Comparison of ENCODE assay signal across 17 mouse cellular contexts in the genomic region with DNA sequence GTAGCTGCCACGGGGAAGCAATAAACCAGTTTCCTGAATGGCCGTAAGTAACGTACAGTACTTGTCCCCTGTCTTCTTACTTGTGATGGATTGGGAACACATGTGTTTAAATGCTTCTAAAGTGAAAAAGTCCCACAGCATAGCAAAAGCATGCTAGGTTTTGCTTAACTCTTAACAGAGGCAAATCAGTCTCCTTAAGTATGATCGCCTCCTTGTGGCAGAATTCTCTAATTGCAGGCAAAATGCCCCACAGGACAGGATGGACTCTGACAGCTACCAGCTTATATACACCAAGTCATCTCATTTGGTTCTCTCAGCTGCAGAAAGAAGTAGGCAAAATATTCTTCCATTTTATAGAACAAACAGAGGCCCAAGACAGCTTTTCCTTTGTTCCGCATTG.
DNase-seq lines count a peak whose midpoint lies in the region; ATAC-seq and TF ChIP-seq lines count a peak whose summit lies in the region.
"Had no signal": no experiment of that assay in that cellular context is flagged by ENCODE, and none has a peak within 500 bp of the region (broad histone marks: within the 10 kb centered on the region; RNA-seq: fewer than 3 reads in every experiment).

No protein-coding gene starts in this region.

- H3K9ac ChIP-seq in heart, postnatal 0 days (replicated peaks; ENCODE audit: low read depth, low read length): no peak overlapping the region
- H3K9ac ChIP-seq in heart, embryonic 12.5 days: no peak overlapping the region
- H3K9ac ChIP-seq in lung, embryonic 14.5 days: no peak overlapping the region
- H3K9ac ChIP-seq: limb, embryonic 12.5 days had no signal

- H3K4me2 ChIP-seq in heart, postnatal 0 days (ENCODE audit: low read depth, low read length): no peak overlapping the region
- no peak overlapping the region for H3K4me2 ChIP-seq in heart, embryonic 12.5 days
- no peak overlapping the region for H3K4me2 ChIP-seq in lung, embryonic 14.5 days
- H3K4me2 ChIP-seq: limb, embryonic 12.5 days had no signal

- no peak for ATAC-seq in heart, postnatal 0 days (ENCODE audit: insufficient read depth, low read depth)
- ATAC-seq in heart, embryonic 12.5 days (ENCODE audit: insufficient number of reproducible peaks, low FRiP score): no peak
- no peak for ATAC-seq in lung, embryonic 14.5 days (ENCODE audit: insufficient read depth)
- ATAC-seq: CD4-positive, CD25-positive, alpha-beta regulatory T cell, adult 4 months; hindbrain, embryonic 16.5 days had no signal

- H3K9me3 ChIP-seq in heart, postnatal 0 days (replicated peaks; ENCODE audit: control insufficient read depth, low read length): peaks cover 4% of the 10 kb centered on the region; the same call in 1 of the 2 replicates
- peaks cover 7% of the 10 kb centered on the region for H3K9me3 ChIP-seq in heart, embryonic 12.5 days (replicated peaks)
- no peaks in the 10 kb centered on the region for H3K9me3 ChIP-seq in lung, embryonic 14.5 days (ENCODE audit: low read depth, low read length)

- 94% methylated on average over 5 of the region's 5 CpGs for WGBS in heart, postnatal 0 days
- WGBS in heart, embryonic 12.5 days: 89% methylated on average over 5 of the region's 5 CpGs
- WGBS in lung, embryonic 14.5 days: 82% methylated on average over 5 of the region's 5 CpGs

- no peak for DNase-seq in heart, postnatal 0 days (ENCODE audit: low spot score)
- peak; percentile 52 for DNase-seq in lung, embryonic 14.5 days
- no peak for DNase-seq in lung, postnatal 14 days
- DNase-seq in NIH3T3 (ENCODE audit: low read depth): peak; percentile 22
- DNase-seq in yolk sac, embryonic 10.5 days (ENCODE audit: low spot score): peak; percentile 19
- no peak for DNase-seq in thymus, postnatal 14 days
- no peak for DNase-seq in urinary bladder, postnatal 25 days (ENCODE audit: low spot score)
- DNase-seq: cerebellum, adult 11-12 months; heart, adult 11 months; heart, postnatal 14 days; kidney, postnatal 14 days; lung, adult 2 months had no signal

- no peak for TF ChIP-seq EP300 in heart, postnatal 0 days (IDR thresholded peaks at IDR 0.05; ENCODE audit: low read depth)

- no peak overlapping the region for H3K27ac ChIP-seq in heart, postnatal 0 days (ENCODE audit: low read depth)
- no peak overlapping the region for H3K27ac ChIP-seq in heart, embryonic 12.5 days (ENCODE audit: poor library complexity, severe bottlenecking)
- H3K27ac ChIP-seq in lung, embryonic 14.5 days (ENCODE audit: low read depth): no peak overlapping the region
- H3K27ac ChIP-seq: limb, embryonic 12.5 days had no signal

- peak; percentile 22 for TF ChIP-seq CTCF in heart, postnatal 0 days (IDR thresholded peaks at IDR 0.05; ENCODE audit: low read depth)
- peak; percentile 41 for TF ChIP-seq CTCF in lung, embryonic 14.5 days (IDR thresholded peaks at IDR 0.05; ENCODE audit: low read depth)

- H3K36me3 ChIP-seq in heart, postnatal 0 days (replicated peaks; ENCODE audit: control insufficient read depth, insufficient read depth, low read length): no peaks in the 10 kb centered on the region
- H3K36me3 ChIP-seq in heart, embryonic 12.5 days: no peaks in the 10 kb centered on the region
- no peaks in the 10 kb centered on the region for H3K36me3 ChIP-seq in lung, embryonic 14.5 days (ENCODE audit: insufficient read depth)
- H3K36me3 ChIP-seq: limb, embryonic 12.5 days had no signal

- no peaks in the 10 kb centered on the region for H3K4me1 ChIP-seq in heart, postnatal 0 days (ENCODE audit: control insufficient read depth, insufficient read depth)
- peaks cover 2% of the 10 kb centered on the region; the same call in 1 of the 2 replicates for H3K4me1 ChIP-seq in heart, embryonic 12.5 days (replicated peaks)
- H3K4me1 ChIP-seq in lung, embryonic 14.5 days (ENCODE audit: insufficient read depth): peaks cover under 1% of the 10 kb centered on the region; the same call in 1 of the 2 replicates
- H3K4me1 ChIP-seq: megakaryocyte, embryonic 14.5 days had no signal

- no peak overlapping the region for H3K4me3 ChIP-seq in heart, postnatal 0 days (ENCODE audit: low read depth, low read length)
- H3K4me3 ChIP-seq in heart, embryonic 12.5 days: no peak overlapping the region
- no peak overlapping the region for H3K4me3 ChIP-seq in lung, embryonic 14.5 days (ENCODE audit: low read depth, low read length)
- H3K4me3 ChIP-seq: limb, embryonic 12.5 days; megakaryocyte, embryonic 14.5 days had no signal

- no peaks in the 10 kb centered on the region for H3K27me3 ChIP-seq in heart, postnatal 0 days (ENCODE audit: control insufficient read depth, insufficient read depth, low read length)
- no peaks in the 10 kb centered on the region for H3K27me3 ChIP-seq in heart, embryonic 12.5 days (replicated peaks)
- no peaks in the 10 kb centered on the region for H3K27me3 ChIP-seq in lung, embryonic 14.5 days (ENCODE audit: insufficient read depth, low read length)
- H3K27me3 ChIP-seq: limb, embryonic 12.5 days; megakaryocyte, embryonic 14.5 days had no signal

Comparison
In these comparisons a context has a peak if more than half of its experiments do, and no peak if none do; other contexts are left out.
1. DNase-seq: peak in lung, embryonic 14.5 days (single experiment), NIH3T3 (single experiment) and yolk sac, embryonic 10.5 days (single experiment); none in heart, postnatal 0 days (single experiment), lung, postnatal 14 days (single experiment), thymus, postnatal 14 days (single experiment) and urinary bladder, postnatal 25 days (single experiment).